Mouse (Mus musculus): ENCODE results near the gene Tyk2.

Tyk2 gene

GRCm38 (mm10) chr9:21131059-21131956 is at the start of gene Tyk2:
Tyk2 (minus strand) TSS chr9:21131243.
- peak; percentile 87 to 92 for DNase-seq (ENCODE audit: low spot score in 2 of 2)

DNA sequence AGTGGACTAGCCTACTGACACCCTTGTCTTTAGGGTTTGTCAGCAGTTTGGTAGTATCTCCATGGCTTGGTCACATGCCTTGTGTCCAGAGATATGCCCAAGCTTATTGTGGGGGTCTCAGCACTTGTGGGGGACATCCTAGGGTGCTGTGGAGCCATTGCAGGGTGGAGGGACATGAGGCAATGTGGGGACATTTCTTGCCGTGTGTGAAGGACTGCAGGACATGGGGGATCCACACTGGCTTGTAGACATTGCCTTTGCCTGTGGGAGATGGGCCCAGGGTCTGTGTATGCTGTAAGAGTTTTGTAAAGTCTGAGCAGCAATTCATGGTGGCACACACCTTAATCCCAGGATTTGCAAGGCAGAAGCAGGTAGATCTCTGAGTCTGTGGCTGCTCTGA is 49.8 kb upstream of the Tyk2 start:
- DNase-seq (ENCODE audit: low spot score in 2 of 2): no peak

- DNase-seq (ENCODE audit: low spot score in 2 of 2): no peak
Measured at GRCm38 (mm10) chr9:21180402-21180801, 49.4 kb upstream of the Tyk2 start.

DNA sequence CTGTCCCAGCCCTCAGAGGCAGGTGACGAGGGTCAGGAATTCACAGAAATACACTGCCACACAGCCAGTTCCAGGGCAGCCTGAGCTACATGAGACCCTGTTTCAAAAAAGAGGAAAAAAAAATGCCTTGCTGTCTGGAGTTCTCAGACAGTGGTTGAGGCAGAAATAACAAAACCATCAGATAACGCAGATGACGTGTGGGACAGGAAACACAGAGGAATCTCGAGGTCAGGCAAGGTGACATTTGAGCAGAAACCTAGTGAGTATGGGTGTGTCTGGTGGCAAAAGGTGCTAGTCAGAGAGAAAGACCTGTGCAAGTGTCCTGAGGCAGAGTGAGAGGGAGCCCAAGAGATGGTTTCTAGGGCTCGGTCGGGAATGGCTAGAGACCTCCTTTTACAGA is 41.3 kb upstream of the Tyk2 start:
- no peak for DNase-seq (ENCODE audit: low spot score in 2 of 2)

DNA sequence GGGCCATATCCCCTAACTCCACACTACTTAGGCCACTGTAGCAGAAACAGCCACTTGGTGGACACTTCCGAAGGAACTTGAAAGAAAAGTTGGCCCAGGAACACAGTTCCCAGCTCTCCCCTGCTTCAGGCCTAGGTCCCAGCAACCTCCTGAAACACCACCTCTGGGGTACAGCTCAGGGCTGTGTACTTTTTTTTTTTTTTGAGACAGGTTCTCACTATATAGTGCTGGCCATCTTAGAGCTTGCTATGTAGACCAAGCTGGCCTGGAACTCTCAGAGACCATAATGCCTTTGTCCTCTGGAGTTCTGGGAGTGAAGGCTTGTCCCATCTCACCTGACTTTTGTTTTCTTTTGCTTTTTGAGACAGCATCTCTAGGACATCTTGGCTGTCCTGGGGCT is 38.1 kb upstream of the Tyk2 start:
- no peak for DNase-seq (ENCODE audit: low spot score in 2 of 2)

DNA sequence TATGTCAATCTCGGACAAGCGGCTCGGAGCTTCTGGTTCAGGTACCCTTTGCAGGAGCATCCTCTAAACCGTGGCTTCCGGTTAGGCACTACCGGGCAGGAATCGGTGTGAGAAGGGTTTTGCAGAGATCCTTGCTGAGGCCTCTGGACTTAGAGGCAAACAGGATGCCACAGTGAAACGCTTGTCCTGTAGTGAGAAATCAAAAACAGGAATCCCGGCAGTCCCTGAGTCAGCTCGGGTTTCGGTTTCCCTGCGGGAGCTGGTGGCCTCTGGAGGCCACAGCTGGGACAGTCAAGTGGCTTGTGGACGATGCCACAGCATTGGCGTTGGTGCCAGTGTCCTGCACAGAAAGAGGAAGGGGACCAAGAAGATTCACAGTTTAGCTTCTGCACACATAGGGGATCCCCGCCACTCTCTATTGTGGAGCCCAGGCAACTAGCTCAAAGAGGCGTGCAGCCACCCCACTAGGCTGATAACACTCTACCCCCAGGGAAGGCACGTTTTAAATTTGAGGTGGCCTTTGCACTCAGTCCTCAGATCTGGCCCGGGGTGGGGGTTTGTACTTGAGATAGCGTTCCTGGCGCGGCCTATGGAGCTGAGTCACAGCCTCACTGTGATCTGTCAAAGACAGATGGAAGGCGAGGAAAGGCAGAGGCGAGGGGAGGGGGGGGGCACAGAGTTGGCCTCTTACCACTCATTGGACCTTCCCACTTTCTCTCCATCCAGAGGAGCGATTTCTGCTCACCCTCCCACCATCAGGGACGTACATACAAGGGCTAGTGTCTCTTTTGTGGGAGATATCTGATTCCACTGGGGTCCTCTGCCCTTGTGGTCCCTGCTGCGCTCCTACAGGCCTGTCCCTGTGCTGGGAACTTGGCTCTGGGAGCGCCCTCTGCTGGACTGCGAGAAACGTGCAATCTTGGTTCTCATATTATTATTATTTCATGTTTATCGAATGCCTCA is 37.4 kb upstream of the Tyk2 start:
- DNase-seq (ENCODE audit: low spot score in 2 of 2): peak in 1 of 2 experiments; percentile 44

- no peak for DNase-seq (ENCODE audit: low spot score in 2 of 2)
Measured at GRCm38 (mm10) chr9:21167140-21168097, 36.4 kb upstream of the Tyk2 start.

GRCm38 (mm10) chr9:21166516-21166915 is 35.5 kb upstream of the Tyk2 start:
- no peak for DNase-seq (ENCODE audit: low spot score in 2 of 2)

GRCm38 (mm10) chr9:21165952-21166451 is 35.0 kb upstream of the Tyk2 start:
- peak in 1 of 2 experiments; percentile 36 for DNase-seq (ENCODE audit: low spot score in 2 of 2)

- peak; percentile 78 to 86 for DNase-seq (ENCODE audit: low spot score in 2 of 2)
Measured at GRCm38 (mm10) chr9:21165041-21165951, 34.3 kb upstream of the Tyk2 start, which contains the start of gene Pde4a. Pde4a (plus strand) TSS chr9:21165714.

DNA sequence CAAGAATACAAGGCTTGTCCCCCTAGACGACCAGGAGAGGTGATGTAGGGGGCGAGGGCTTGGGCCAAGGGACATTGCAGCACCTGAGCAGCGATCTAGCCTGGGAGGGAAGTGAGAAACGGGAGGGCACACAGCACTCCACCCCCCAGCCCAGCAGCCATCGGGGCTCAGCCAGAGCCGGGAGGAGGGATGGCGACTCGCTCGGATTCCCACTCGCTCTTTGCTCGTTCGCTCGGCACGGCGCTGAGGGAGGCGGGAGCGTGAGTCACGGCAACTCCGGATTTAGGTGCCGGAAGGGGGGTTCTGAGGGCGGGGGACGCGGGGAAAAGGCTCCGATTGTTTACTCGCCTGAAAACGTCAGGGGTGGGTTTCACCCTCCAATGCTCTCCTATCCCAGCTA is 33.0 kb upstream of the Tyk2 start:
- DNase-seq (ENCODE audit: low spot score in 2 of 2): peak in 1 of 2 experiments; percentile 64

DNA sequence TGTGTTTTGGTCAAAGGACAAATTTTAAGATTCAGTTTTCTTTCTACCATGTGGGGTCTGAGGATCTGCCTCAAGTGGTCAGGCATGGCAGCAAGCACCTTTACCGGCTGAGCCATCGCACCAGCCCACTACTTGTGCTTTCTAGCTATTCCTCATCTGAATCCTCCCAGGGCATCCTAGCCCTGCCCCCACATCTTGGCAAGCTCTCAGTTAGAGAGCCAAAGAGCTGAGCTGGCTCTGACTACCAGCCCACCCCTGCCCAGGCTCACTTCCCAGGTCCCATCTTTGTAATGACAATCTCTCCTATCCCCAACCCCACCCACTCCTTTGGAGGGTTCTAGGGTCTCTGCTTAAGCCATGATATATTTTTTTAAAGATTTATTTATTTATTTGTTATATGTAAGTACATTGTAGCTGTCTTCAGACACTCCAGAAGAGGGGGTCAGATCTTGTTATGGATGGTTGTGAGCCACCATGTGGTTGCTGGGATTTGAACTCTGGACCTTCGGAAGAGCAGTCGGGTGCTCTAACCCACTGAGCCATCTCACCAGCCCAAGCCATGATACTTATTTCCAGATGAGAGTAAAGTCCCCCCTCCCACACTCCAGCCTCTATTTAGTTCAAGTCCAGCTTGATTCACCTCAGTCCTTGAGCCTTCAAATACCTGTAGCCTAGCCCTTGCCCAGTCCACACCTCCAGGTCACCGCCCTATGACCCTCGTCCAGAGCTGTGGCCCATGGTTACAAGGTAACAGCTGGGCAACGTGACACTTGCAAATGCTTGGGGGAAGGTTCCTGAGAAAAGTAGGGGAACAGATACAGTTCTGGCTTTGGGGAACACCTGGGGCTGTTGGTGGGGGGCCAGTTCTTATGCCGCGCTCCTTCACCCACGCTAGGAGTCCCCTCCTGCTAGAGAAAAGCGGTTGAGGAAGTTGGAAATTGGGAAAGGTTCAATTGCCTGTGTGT is 32.3 kb upstream of the Tyk2 start:
- DNase-seq (ENCODE audit: low spot score in 2 of 2): peak in 1 of 2 experiments; percentile 34

DNA sequence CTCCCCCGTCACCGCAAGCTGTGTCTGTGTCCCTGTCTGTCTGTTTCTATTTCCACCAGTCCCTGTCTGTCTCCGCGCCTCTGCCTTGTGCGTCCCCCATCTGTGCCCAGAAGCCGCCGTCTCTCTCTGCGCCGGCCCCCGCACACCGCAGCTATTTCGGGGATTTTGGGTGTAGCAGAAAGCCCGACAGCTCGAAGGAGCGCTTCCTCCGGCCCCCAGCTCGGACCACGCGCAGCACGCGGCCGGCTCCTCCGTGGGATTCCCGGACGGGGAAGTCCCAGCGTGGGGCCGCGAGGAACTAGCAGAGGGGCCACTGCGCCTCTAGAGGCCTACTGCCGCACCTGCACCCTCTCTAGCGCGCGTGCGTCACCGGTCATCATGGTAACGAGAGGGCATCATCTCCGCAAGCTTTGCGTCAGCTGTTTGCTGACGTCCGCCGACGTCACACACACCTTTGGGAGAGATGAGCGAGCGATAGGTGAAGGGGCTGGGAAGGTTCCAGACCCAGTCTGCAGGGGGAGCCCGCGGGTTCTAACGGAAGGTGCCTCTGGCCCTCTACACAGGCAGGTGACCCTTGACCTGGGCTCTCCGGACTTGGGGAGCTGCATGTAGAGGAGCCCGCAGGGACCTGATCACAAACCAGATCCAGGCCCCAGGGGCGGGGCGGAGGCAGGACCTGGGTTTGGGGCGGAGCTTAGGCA is 30.3 kb upstream of the Tyk2 start:
- DNase-seq (ENCODE audit: low spot score in 2 of 2): peak; percentile 89 to 94

GRCm38 (mm10) chr9:21154787-21155186 is 23.7 kb upstream of the Tyk2 start:
- DNase-seq (ENCODE audit: low spot score in 2 of 2): no peak

DNA sequence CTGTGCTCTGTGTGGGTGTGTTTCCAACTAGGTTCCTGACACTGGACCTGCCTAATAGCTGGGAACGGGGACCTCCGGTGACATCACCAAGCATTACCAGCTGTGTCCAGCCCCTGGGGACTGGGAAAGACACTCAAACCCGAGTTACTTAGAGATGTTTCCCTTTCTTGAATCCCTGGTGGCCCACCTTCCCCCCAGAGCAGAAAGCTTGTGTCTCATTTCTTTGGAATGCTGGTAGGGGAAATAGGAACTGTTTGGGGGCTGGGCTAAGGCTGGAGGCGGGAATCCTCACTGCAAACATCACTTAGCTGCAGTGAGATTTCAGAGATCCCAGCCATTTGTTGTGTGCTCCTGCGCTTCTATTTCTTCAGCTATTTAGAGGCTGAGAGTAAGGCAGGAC is 22.8 kb upstream of the Tyk2 start:
- DNase-seq (ENCODE audit: low spot score in 2 of 2): peak in 1 of 2 experiments; percentile 27

GRCm38 (mm10) chr9:21153331-21153730 is 22.3 kb upstream of the Tyk2 start:
- no peak for DNase-seq (ENCODE audit: low spot score in 2 of 2)

DNA sequence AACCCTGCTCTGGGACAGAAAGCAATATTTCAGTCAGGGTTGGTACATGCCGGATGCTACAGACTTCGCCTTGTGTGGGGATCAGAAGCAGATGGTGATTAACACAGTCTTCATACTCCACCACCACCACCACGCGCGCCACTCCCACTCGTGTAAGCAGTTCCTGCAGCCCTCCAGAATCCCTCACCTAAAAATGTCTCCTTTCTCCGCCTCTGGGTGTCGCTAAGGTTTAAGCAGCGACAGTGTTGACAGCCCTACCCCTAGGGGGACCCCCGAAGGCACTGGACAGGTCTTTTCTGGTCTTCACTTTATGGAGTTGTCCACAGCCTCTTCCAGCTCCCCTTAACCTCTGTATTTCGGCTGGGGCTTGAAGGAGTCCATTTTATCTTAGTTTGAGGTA is 21.7 kb upstream of the Tyk2 start:
- peak in 1 of 2 experiments; percentile 71 for DNase-seq (ENCODE audit: low spot score in 2 of 2)
